Mouse (Mus musculus): ENCODE results near the gene Zan. TPM values are rescaled to one million over a fixed set of nuclear protein-coding genes. Genes with fewer than 3 reads are reported as not detected.

The Zan gene
- total RNA-seq, 2 experiments from 2014 or later = not detected

DNA sequence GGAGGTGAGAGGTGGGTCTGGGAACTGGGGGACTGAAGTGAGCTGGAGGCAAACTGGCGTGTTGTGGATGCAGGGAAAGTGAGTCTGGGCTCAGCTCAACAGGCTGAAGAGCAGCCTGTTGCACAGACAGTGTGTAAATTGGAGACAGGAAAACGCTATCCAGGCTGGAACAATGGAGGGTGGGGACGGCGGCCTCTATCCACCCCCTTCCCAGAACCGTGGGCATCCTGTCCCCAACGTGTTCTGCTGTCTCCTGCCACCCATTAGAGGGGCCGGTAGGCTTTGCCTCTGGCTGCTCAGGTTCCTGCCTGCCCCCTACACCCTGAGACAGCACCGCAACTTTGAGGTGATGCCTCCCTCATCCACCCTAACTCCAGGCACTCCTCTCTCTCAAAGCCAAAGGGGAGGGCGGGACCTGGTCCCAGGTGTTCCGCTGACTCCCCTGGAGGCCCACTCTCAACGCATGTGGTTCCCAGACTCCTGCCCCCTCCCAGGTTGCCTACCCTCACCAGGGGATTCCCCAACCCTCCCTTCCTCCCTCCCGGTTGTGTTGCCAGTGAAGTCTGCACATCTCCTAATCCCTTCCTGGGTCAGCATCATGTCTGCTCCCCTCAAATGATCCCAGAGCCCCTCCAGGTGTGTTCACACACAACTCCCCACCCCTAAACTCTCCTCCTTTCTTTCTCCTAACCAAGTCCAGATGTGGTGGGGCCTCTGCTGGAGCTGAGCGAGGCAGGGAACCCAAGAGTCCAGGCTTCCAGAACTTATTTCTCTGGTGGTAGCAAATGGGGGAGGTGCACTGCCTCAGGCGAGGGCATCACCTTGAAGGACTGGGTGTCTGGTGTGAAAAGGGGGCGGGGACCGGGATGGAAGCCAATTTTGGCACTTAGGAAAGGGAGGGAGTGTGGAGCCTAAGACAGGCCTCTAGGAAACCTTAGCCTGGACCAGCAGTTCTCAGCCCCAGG is 124.6 kb downstream of the Zan start:
- no peak for DNase-seq (ENCODE audit: low spot score in 2 of 2)

DNA sequence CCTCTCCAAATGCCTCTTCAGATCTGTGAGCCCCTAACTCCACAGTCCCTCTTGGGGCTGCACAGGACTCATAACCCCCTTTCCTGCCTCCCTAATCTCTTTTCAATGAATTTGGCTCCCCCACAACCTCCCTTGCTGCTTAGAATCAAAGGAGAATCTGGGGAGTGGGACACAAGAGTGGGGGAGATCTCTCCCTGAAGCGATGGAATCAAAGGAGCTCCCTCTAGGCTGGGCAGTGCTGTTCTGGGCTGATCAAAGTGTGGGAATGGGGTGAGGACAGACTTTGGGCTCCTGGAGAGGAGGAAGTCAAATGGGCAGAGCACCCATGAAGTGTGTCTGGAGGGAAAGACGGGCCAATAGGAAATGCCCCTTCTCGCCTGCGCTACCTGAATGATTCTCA is 125.5 kb downstream of the Zan start:
- DNase-seq (ENCODE audit: low spot score in 2 of 2) = no peak

DNA sequence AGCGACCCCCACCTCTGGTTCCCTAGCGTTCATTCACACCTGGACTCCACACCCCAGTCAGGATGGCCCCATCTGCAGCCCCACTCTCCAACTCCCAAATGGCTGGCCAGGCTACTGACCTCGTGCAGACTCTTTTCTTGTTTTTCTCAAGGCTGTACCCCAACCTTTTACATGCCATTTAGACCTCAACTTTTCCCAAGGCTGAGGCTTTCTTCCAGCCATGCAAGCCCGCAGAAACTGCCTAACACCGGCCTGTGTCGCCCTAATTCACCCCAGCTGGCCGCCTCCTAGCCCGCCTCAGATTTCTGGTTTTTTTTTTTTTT is 125.8 kb downstream of the Zan start:
- DNase-seq (ENCODE audit: low spot score in 2 of 2) = no peak

DNA sequence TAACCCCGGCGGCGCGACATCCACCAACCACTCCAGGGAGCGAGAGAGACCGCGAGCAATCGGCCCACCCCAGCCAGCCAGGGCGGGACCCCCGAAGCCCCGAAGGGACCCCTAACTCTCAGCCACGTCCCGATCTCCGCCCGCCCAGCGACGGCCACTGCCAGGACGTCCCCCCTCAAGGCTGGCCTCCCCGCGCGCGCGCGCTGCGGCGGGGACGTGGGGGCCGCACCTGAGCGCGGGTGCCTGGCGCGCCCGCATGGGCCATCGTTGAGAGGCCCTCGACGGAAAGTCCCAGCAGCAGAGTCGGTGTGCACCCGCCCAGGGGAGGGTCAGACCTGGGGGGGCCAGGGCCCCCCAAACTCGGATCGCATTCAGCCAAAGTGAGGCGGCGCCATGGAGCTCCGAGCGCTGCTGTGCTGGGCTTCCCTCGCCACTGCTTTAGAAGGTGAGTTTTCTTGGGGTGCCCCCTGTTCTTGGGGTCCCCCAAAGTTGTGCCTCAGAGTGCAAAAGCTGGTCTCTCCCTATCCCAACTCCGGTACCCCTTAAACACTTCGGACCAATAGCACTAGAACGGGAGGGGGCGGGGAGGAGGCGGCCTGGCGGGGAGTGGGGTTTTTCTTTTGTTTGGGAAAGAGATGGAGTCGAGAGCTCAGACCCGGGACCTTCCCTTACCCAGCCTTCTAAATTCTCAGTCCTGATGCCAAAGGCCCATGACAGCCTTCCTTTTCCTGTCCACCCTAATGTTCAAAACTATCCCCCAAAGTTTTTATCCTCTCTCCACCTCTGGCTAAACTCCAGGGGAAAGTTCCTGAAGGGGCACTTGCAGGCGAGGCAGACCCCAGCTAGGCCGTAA is 126.4 kb downstream of the Zan start:
- no peak for DNase-seq (ENCODE audit: low spot score in 2 of 2)

DNA sequence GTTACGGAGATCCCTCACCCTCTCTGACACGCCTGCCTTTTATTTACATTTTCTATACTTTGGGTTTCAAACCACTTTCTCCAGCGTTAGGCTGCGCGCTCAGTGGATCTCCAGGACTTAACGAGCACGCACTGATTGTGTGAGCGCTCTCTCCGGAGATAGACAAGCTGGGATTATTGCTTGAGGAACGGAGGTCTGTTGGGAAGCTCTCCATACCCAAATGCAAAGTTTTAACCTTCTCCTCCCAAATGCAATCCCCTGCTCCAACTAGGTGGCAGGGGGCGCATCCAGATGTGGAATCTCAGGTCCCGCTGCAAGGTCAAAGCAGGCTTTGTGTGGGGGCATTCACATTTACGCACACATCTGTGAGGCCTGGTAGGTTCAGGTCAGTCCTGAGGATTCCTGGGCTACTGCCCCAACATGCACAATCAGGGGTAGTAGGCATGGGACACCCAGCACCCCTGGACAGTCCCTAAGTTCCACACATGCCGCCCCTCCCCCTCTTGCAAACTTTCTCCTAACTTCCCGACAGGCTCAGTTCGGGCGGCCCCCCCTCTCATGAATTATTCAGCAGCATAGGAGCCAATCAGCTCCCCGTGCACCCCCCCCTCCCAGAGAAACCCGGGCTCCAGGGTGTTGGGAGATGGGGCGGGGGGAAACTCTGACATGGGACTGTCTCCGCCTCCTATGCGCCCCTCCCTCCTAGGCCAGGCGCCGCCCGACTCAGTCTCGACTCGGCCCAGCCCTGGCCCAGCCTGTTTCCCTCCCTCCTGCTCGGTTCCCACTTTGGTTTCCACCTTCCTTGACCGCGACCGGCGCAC is 127.3 kb downstream of the Zan start, which contains the start of gene Ephb4:
Gene Ephb4 (plus strand): TSS at position 726 of the 821 bp plus-strand sequence.
- DNase-seq (ENCODE audit: low spot score in 2 of 2) = peak; percentile 82 to 84

DNA sequence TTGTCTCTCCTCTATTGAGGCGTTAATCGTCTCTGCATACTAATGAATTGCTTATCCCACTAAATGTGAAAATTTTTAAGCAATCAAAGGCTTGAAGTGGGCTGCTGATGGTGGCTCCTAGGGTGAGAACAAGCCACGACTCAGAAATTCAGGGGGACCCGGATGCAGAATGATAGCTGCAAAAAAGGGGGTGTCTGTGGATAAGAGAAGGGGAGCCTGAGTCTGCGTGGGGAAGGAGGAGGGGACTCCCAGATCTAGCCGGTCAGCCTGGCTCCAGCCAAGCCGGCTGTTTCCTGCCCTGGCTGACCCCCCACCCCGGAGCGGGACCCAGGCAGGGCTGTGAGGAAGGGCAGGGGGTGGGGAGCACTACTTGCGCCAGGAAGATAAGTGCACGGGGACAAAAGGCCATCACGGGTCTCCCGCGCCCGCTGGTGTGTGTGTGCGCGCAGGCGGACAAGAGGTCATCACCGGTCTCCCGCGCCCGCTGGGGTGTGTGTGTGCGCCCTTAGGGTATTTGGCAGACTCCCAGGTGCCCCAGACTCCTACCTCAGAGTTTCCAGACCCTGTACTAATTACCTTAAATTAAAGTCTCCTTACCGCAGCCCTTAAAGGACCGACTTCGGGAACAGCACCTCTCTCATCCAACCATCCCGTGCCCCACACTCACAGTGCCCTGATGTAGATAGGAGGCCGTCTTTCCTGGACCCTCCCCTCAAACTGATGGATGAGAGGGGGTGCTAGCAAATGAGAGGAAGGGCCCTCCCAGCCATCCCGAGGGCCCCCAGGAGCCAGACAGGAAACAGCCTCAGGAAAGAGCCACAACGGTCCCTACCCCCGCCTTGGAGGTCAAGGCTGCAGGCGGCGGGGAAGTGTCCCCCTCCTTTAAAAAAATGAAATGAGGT is 128.1 kb downstream of the Zan start:
- peak; percentile 16 to 65 for DNase-seq (ENCODE audit: low spot score in 2 of 2)

DNA sequence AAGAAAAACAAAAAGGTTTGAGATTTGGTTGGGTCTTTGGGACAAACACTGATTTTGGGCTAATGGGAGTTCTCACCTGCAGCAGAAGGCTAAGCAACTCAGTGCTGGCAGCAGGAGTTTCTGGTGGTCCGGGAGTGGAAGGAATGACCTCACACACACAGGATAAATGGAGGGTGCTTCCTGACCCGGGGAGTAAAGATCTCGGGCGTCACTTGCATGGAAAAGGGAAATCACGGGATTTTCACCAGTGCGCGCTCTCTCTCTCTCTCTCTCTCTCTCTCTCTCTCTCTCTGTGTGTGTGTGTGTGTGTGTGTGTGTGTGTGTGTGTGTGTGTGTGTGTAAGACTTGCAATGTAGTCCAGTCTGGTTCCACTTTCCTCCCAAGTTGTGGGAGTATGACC is 129.0 kb downstream of the Zan start:
- no peak for DNase-seq (ENCODE audit: low spot score in 2 of 2)

DNA sequence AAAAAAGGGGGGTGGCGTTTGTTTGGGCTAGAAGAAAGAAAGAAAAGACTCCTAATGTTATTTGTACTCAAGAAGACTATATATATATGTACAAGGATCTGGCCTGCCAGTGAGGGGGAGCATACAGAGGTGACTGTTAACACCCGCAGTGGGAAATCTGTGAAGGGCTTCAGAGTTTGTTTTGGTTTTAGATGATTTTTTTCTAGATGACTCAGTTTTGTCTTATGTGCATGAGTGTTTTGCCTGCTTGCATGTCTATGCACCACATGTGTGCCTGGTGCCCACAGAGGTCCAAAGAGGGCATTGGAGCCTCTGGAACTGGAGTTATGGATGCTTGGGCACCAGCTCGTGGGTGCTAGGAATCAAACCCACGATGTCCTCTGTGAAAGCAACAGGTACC is 129.9 kb downstream of the Zan start:
- no peak for DNase-seq (ENCODE audit: low spot score in 2 of 2)

DNA sequence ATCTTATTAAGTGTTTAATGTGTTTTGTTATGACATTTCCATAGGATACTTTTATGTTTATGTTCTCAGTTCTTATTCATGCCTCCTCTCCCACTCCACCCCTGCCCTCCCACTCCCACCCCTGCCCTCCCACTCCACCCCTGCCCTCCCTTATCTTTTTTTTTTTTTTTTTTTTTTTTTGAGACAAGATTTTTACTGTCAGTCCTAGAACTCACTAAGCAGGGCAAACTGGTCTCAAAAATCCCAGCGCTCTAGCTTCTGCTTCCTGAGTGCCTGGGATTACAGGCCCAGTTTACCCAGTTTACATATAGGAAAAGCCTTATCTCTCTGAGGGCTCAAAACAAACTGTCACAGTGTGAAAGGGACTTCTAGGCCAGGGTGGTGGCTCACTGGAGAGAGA is 130.5 kb downstream of the Zan start:
- DNase-seq (ENCODE audit: low spot score in 2 of 2) = no peak

DNA sequence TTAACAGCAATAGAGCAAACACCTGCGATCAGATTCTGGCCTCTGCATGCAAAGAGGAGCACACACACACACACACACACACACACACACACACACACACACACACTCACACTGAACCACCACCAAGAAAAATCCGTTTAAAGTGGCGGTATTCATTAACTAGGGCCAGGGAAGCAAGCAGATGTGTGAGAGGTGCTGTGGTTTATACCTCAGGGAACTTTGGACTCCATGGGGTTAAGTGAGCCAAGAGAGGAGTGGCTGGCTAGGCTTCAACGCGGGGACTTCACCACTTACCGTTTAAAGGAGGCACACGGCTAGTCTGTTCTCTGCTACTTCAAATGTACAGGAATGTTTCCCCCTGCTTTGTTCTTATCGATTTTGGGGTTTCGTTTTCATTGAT is 131.0 kb downstream of the Zan start:
- no peak for DNase-seq (ENCODE audit: low spot score in 2 of 2)

DNA sequence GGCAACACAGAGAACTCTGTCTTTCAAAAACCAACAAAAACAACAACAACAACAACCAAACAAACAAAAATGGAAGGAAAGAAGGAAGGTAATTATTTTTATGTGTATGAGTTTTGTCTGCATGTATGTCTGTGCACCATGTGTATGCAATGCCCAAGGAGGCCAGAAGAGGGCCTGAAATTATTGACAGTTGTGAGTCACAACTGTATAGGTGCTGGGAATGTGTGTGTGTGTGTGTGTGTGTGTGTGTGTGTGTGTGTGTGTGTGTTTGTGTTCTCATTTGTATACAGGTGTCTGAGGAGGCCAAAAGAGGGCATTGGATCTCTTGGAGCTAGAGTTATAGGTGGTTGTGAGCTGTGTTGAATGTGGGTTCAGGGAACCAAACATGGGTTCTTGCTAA is 133.0 kb downstream of the Zan start:
- DNase-seq (ENCODE audit: low spot score in 2 of 2) = no peak

DNA sequence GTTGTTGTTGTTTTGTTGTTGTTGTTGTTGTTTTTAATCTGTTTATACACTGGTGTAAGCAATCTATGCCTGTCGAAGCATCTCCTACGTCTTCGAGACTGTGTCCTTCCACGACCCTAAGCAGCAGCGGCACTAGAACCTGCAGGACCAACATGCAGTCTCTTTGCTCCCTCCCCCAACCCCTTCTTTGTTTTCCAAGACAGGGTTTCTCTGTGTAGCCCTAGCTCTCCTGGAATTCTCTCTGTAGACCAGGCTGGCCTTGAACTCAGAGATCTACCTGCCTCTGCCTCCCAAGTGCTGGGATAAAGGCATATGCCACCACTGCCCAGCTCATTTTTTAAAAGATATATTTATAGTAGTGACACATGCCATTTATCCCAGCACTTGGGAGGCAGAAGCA is 133.5 kb downstream of the Zan start:
- no peak for DNase-seq (ENCODE audit: low spot score in 2 of 2)

DNA sequence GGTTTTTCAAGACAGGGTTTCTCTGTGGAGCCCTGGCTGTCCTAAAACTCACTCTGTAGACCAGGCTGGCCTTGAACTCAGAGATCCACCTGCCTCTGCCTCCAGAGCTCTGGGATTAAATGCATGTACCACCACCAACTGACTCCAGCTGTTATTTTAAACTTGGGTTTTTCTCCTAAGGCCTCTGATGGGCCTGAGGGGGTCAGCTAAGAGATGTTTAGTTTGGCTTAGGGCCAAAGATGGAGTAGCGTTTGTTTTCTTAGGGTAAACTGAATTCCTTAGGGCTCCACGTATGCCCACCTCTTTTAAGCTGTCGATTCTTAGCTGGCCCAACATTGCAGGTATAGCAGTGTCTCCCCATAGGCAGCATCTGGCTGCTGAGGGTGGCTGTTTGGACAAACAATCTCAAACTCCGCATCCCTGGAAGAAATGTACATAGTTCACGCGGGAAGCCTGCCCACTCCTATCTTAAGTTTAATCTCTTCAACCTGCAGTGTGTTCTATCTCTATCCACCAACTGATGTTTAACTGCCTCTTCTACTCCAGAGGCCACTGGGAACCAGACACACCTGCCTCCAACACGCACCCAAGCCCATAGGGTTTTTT is 134.4 kb downstream of the Zan start:
- DNase-seq (ENCODE audit: low spot score in 2 of 2) = no peak

DNA sequence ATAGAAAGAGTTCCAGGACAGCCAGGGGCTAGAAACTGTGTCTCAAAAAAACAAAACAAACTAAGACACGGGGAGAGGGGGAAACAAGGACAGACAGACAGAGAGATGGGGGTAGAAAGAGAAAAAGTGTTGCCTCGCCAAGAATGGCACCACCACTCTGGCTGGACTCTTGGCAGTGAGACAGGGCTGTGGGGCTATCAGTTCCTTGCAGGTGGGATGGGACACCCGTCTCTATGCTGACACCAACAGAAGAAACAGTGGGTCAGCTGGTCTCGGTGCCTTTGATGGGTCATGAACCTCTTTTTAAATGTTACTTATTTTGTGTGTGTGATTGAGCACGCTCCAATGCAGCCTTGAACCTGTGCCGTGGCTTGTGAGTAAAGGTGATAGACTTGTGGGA is 136.6 kb downstream of the Zan start:
- DNase-seq (ENCODE audit: low spot score in 2 of 2) = no peak

DNA sequence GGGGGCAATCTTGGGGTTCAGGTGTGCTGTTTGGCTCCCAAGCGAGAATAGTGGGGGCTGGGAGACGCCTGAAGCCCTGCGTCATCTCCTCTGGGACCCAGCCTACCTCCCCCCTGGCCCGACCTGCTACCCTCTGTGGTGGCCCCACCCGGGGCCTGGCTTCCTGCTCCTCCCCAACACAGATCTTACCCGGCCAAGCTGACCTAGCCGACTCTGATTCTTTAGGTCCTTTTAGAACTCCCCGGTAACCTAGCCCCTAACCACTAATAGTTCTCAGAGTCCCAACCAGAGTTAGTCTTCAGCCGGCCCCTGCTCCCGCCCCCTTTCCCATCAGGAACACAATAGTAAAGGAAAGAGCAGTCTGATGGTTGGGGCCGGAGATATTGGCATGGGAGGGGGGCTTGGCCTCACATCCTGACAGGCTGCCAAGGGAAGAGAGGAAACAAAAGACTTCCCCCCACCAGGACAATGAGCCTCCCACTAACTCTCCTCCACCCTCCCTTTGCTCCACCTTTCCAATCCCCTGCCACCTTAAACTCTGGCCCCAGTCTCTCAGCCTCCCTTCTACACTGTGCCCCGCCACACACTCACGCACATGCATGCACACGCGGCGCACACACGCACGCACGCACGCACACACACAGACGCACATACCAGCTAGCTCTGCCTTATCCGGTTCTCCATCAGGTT is 137.4 kb downstream of the Zan start:
- peak in 1 of 2 experiments; percentile 43 for DNase-seq (ENCODE audit: low spot score in 2 of 2)

DNA sequence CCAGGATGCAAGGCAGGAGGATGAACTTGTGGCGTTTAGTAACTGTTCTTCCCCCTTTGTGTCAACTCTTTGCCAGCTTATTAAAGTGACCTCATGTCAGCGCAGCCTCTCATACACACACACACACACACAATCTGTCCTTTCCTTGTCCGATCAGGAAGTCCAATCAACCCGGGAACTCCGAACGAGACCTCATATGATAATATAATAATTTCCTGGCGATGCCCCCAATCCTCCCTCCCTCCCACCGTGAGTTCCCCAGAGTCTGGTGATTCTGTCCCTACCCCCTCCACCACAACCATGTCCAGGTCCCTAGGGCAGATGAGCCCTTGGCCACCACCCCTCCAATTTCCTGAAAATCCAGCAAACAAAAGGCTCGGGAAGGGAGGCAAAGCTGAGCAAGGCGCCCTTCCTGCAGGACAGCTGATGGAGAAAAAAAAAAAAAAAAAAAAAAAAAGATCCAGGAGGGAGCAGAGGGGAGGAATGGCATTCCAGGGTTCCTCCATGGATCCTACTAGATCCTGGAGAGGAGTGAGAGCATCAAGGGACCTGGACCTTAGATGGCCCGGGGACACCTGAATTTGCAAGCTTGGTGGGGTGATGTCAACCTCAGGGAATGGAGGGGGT is 138.1 kb downstream of the Zan start:
- no peak for DNase-seq (ENCODE audit: low spot score in 2 of 2)

DNA sequence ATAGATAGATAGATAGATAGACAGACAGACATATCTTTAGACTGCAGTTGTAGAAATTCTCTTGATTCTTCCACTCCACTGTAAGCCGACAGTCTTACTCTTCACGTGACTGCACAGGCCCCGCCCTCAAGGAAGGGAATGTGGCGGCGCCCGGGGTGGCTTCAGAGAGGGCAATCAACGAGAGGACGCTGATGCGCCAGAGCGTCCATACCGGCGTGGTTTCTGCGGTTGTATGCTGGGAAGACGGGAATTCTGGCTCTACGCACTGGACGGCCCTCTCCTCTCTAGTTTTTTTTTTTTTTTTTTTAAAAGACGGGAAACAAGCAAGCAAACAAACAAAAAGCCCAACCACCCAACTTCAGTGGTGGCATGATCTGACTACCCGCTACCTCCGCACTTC is 138.6 kb downstream of the Zan start:
- peak; percentile 82 to 85 for DNase-seq (ENCODE audit: low spot score in 2 of 2)

DNA sequence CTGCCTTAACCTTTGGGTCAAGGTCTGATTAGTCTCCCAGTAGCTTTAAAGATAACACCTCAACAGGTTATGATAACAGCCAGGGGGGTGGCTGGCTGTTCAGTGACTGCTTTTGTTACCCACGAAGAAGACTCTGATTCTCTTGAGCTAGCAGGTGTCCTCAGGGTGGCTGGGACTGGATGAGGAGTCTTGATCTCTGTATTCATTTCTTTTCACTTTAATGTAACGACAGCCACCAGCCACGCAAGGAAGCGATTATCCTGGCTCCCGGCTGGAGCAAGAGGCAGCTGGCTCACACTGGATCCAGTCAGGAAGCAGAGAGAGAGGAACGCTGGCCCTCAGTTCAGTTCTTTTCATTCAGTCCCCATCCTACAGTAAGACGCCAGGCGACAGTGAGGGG is 139.7 kb downstream of the Zan start:
- DNase-seq (ENCODE audit: low spot score in 2 of 2) = no peak

DNA sequence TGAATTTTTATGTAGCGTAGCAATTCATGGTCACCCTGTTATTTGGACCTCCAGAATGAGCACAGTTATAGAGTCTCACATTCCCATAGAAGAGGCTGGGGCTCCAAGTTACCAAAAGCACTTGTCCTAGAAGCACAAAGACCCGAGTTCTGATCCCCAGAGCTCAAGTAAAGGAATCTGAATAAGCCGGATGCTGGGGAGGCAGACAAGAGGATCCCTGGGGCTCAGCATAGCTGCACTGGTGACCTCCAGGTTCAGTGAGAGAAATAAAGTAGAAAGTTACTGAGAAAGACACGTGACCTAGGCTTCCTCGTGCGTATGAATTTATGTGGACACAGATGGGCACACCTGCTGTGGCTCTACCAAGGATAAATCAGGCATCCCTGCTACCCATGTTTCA is 141.8 kb downstream of the Zan start:
- no peak for DNase-seq (ENCODE audit: low spot score in 2 of 2)
